Mouse (Mus musculus): Measurements from ENCODE around the gene Olfr199. TPM values are rescaled to one million over a fixed set of nuclear protein-coding genes. Genes with fewer than 3 reads are reported as not detected.

Gene Olfr199
- polyA plus RNA-seq (2014; fragmentation: Illumina TruSeq; extraction: RNeasy Lipid Tissue Mini Kit (QIAGEN cat#74804); ENCODE audit: low read depth, low replicate concordance): not detected

GRCm38 (mm10) chr16:59219667-59220066 is at the start of gene Olfr199:
TSS of gene Olfr199 (minus strand) at chr16:59219767.

GRCm38 (mm10) chr16:59203433-59203832 is 16.1 kb downstream of the Olfr199 start, which contains the start of gene Olfr198:
TSS of gene Olfr198 (minus strand) at chr16:59203533.

GRCm38 (mm10) chr16:59170354-59170753 is 49.2 kb downstream of the Olfr199 start, which contains the start of gene Olfr196:
TSS of gene Olfr196 (minus strand) at chr16:59170454.

Other genes starting within 250 kb of the Olfr199 start
- not detected for gene Olfr183, start 224.4 kb downstream of the Olfr199 start, polyA plus RNA-seq (2014; fragmentation: Illumina TruSeq; extraction: RNeasy Lipid Tissue Mini Kit (QIAGEN cat#74804); ENCODE audit: low read depth, low replicate concordance)
- not detected for gene Olfr186, start 189.5 kb downstream of the Olfr199 start, polyA plus RNA-seq (2014; fragmentation: Illumina TruSeq; extraction: RNeasy Lipid Tissue Mini Kit (QIAGEN cat#74804); ENCODE audit: low read depth, low replicate concordance)
- not detected for gene Olfr187, start 180.0 kb downstream of the Olfr199 start, polyA plus RNA-seq (2014; fragmentation: Illumina TruSeq; extraction: RNeasy Lipid Tissue Mini Kit (QIAGEN cat#74804); ENCODE audit: low read depth, low replicate concordance)
- gene Olfr190, start 141.8 kb downstream of the Olfr199 start, polyA plus RNA-seq (2014; fragmentation: Illumina TruSeq; extraction: RNeasy Lipid Tissue Mini Kit (QIAGEN cat#74804); ENCODE audit: low read depth, low replicate concordance): not detected
- not detected for gene Olfr191, start 129.9 kb downstream of the Olfr199 start, polyA plus RNA-seq (2014; fragmentation: Illumina TruSeq; extraction: RNeasy Lipid Tissue Mini Kit (QIAGEN cat#74804); ENCODE audit: low read depth, low replicate concordance)
- not detected for gene Olfr193, start 107.9 kb downstream of the Olfr199 start, polyA plus RNA-seq (2014; fragmentation: Illumina TruSeq; extraction: RNeasy Lipid Tissue Mini Kit (QIAGEN cat#74804); ENCODE audit: low read depth, low replicate concordance)
- gene Olfr194, start 98.7 kb downstream of the Olfr199 start, polyA plus RNA-seq (2014; fragmentation: Illumina TruSeq; extraction: RNeasy Lipid Tissue Mini Kit (QIAGEN cat#74804); ENCODE audit: low read depth, low replicate concordance): not detected
- gene Olfr195, start 72.7 kb downstream of the Olfr199 start, polyA plus RNA-seq (2014; fragmentation: Illumina TruSeq; extraction: RNeasy Lipid Tissue Mini Kit (QIAGEN cat#74804); ENCODE audit: low read depth, low replicate concordance): not detected
- gene Olfr196, start 49.3 kb downstream of the Olfr199 start, polyA plus RNA-seq (2014; fragmentation: Illumina TruSeq; extraction: RNeasy Lipid Tissue Mini Kit (QIAGEN cat#74804); ENCODE audit: low read depth, low replicate concordance): not detected
- gene Olfr198, start 16.2 kb downstream of the Olfr199 start, polyA plus RNA-seq (2014; fragmentation: Illumina TruSeq; extraction: RNeasy Lipid Tissue Mini Kit (QIAGEN cat#74804); ENCODE audit: low read depth, low replicate concordance): not detected
- gene Olfr201, start 52.9 kb upstream of the Olfr199 start, polyA plus RNA-seq (2014; fragmentation: Illumina TruSeq; extraction: RNeasy Lipid Tissue Mini Kit (QIAGEN cat#74804); ENCODE audit: low read depth, low replicate concordance): not detected
- gene Olfr202, start 67.0 kb upstream of the Olfr199 start, polyA plus RNA-seq (2014; fragmentation: Illumina TruSeq; extraction: RNeasy Lipid Tissue Mini Kit (QIAGEN cat#74804); ENCODE audit: low read depth, low replicate concordance): not detected
- not detected for gene Olfr203, start 79.1 kb upstream of the Olfr199 start, polyA plus RNA-seq (2014; fragmentation: Illumina TruSeq; extraction: RNeasy Lipid Tissue Mini Kit (QIAGEN cat#74804); ENCODE audit: low read depth, low replicate concordance)
- gene Olfr204, start 98.5 kb upstream of the Olfr199 start, polyA plus RNA-seq (2014; fragmentation: Illumina TruSeq; extraction: RNeasy Lipid Tissue Mini Kit (QIAGEN cat#74804); ENCODE audit: low read depth, low replicate concordance): not detected
- not detected for gene Olfr205, start 111.4 kb upstream of the Olfr199 start, polyA plus RNA-seq (2014; fragmentation: Illumina TruSeq; extraction: RNeasy Lipid Tissue Mini Kit (QIAGEN cat#74804); ENCODE audit: low read depth, low replicate concordance)
- gene Olfr206, start 129.5 kb upstream of the Olfr199 start, polyA plus RNA-seq (2014; fragmentation: Illumina TruSeq; extraction: RNeasy Lipid Tissue Mini Kit (QIAGEN cat#74804); ENCODE audit: low read depth, low replicate concordance): not detected
- not detected for gene Olfr209, start 144.2 kb upstream of the Olfr199 start, polyA plus RNA-seq (2014; fragmentation: Illumina TruSeq; extraction: RNeasy Lipid Tissue Mini Kit (QIAGEN cat#74804); ENCODE audit: low read depth, low replicate concordance)
- gene Gabrr3, start 187.6 kb upstream of the Olfr199 start, polyA plus RNA-seq (2014; fragmentation: Illumina TruSeq; extraction: RNeasy Lipid Tissue Mini Kit (QIAGEN cat#74804); ENCODE audit: low read depth, low replicate concordance): not detected